Mouse (Mus musculus) forebrain, embryonic 11.5 days (tissue): ENCODE results near the gene Zfp128. TPM values are rescaled to one million over a fixed set of nuclear protein-coding genes. Genes with fewer than 3 reads are reported as not detected.
"Not testable (repeated sequence)": the region's sequence is repeated elsewhere in the genome, so short reads cannot be mapped to it uniquely, and the experiment has no call there.

ENCODE experiments used
- ATAC-seq: fragments of 200-750 bp; cut with Nextera tagmentation; replicated peaks from 2 replicates; pipeline ENCODE4 v1.8.0; 2017; ENCODE audit warnings: moderate TSS enrichment; ENCODE audit not compliant: low FRiP score
- DNase-seq: peaks from one replicate; pipeline ENCODE4 v3.0.0-alpha.2; 2017; ENCODE audit warnings: low spot score
- H3K27ac ChIP-seq: fragments of 300-500 bp; sonication (generic); 2 replicates; pipeline ENCODE4 v1.5.1; 2014; ENCODE audit warnings: low read depth, low read length
- H3K27me3 ChIP-seq: fragments of 300-500 bp; sonication (generic); 2 replicates; pipeline ENCODE4 v1.6.1; 2014; ENCODE audit warnings: mild to moderate bottlenecking, low read length, mixed read lengths; ENCODE audit not compliant: control insufficient read depth, insufficient read depth
- H3K36me3 ChIP-seq: fragments of 300-500 bp; sonication (generic); 2 replicates; pipeline ENCODE4 v1.6.1; 2014; ENCODE audit warnings: mild to moderate bottlenecking, low read length, moderate library complexity, mixed read lengths; ENCODE audit not compliant: control insufficient read depth, insufficient read depth
- H3K4me1 ChIP-seq: fragments of 300-500 bp; sonication (generic); replicated peaks from 2 replicates; pipeline ENCODE4 v1.6.1; 2014; ENCODE audit warnings: low read length, mixed read lengths; ENCODE audit not compliant: control insufficient read depth, insufficient read depth
- H3K4me2 ChIP-seq: fragments of 300-500 bp; sonication (generic); 2 replicates; pipeline ENCODE4 v1.6.1; 2014; ENCODE audit warnings: low read depth, mild to moderate bottlenecking, low read length, moderate library complexity, mixed read lengths; ENCODE audit not compliant: severe bottlenecking
- H3K4me3 ChIP-seq: fragments of 300-500 bp; sonication (generic); 2 replicates; pipeline ENCODE4 v1.5.1; 2014; ENCODE audit warnings: low read depth, low read length
- H3K9ac ChIP-seq: fragments of 300-500 bp; sonication (generic); 2 replicates; pipeline ENCODE4 v1.6.1; 2014; ENCODE audit warnings: low read length
- H3K9me3 ChIP-seq: fragments of 300-500 bp; sonication (generic); 2 replicates; pipeline ENCODE4 v1.6.1; 2016; ENCODE audit warnings: low read length, mixed read lengths; ENCODE audit not compliant: control insufficient read depth
- WGBS: fragments of 180-500 bp; shearing (Covaris S2); extraction: QIAGEN DNeasy Blood & Tissue Kit; methylation state at CpG from one replicate; pipeline ENCODE4 v1.1.7; 2014; 5-methylcytosine and 5-hydroxymethylcytosine counted together
- polyA plus RNA-seq: library from polyadenylated mRNA; unstranded; fragments of >200 nt; fragmentation: Nextera tagmentation; extraction: Ambion mirVana; gene quantifications from 2 replicates; pipeline ENCODE4 v1.2.1, GENCODE M21; 2014

The Zfp128 gene
- polyA plus RNA-seq, 1 experiment from 2014 or later: 5.3 TPM

DNA sequence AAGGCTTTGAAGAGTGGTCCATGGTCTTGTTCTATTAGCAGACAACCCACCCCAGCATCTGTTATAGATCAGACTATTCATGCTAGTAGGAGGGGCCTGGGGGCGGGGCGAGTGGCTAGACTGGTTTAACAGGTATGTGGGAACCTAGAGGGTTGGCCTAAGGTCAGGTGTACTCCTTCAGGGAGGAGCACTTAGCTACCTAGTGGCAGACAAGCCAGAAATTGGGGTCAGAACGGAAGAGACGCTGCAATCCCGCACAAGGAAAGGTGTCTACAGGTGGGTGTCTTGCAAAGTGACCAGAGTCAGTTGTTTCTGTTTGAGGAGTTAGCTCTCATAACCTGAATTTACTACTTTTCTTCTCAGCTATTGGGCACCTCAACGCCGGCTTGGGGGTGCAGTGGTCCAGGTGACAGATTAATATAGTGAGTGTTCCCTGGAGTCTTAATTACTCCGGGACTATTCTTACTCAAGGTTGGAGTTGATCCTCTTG lies 46.3 kb downstream of the Zfp128 start, which contains the start of gene Rnf225:
TSS of gene Rnf225 (plus strand) at position 226 of the 490 bp plus-strand sequence.
- H3K9me3 ChIP-seq: no peaks in the 10 kb centered on the region; the same call in 1 of the 2 replicates

DNA sequence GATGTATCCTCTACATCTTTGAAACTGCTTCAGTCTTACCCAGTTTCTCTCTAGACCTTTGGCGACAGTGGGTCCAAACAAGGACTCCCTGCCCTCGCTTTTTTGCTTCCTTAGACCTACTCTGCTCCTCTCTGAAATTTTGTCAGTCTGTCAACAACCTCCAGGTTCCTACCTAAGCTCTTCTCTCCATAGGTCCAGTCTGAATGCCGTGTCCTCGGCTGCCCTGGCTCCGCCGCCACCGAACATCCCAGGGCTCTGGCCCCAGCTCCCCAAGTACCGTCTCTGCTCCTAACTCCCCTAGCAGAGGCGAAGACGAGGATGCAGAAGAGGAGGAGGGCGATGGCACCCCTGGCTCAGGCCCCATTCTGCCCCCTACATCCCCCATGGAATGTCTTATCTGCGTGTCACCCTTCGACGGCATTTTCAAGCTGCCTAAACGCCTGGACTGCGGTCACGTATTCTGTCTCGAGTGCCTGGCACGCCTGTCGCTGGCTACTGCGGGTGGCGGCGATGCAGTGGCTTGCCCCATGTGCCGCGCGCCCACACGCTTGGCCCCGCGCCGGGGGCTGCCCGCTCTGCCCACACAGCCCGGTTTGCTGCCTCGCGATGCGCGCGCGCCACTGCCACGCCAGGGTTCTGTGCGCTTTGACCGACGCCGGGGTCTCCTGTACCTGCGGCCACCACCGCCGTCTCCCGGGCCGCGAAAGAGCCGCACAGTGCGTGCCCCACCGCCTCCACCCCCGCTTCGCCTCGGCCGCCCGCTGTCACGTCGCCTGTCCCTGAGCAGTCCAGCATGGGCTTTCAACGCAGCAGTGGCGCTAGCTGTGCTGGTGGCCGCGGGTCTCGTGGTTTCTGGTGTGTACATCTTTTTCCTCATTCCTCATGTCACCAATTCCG lies 47.0 kb downstream of the Zfp128 start:
- Histone ChIP-seq H3K27ac (no peak overlapping the region), H3K4me2 (peak overlapping the region; percentile 51), H3K27me3 (peaks cover 11% of the 10 kb centered on the region; the same call in 1 of the 2 replicates), H3K4me3 (peak overlapping the region; percentile 12; the same call in 1 of the 2 replicates), H3K9me3 (no peaks in the 10 kb centered on the region; the same call in 1 of the 2 replicates), H3K9ac (peak overlapping the region; percentile 32; the same call in 1 of the 2 replicates), H3K4me1 (peaks cover 5% of the 10 kb centered on the region; the same call in 1 of the 2 replicates), H3K36me3 (peaks cover 24% of the 10 kb centered on the region; the same call in 1 of the 2 replicates)
- WGBS: 4% methylated on average over 65 of the region's 65 CpGs
- DNase-seq (peak; percentile 72), ATAC-seq (peak; percentile 48)

More for the DNA sequence above, 46.3 kb downstream of the Zfp128 start, which contains the start of gene Rnf225:
- Histone ChIP-seq H3K4me1 (peaks cover 7% of the 10 kb centered on the region; the same call in 1 of the 2 replicates), H3K27me3 (peaks cover 11% of the 10 kb centered on the region; the same call in 1 of the 2 replicates), H3K36me3 (peaks cover 24% of the 10 kb centered on the region; the same call in 1 of the 2 replicates), H3K9ac (peak within 1 kb of the TSS; percentile 32; the same call in 1 of the 2 replicates), H3K4me2 (peak within 1 kb of the TSS; percentile 51), H3K27ac (no peak within 1 kb of the TSS), H3K4me3 (peak within 1 kb of the TSS; percentile 12; the same call in 1 of the 2 replicates)
- WGBS: 30% methylated on average over 8 of the region's 8 CpGs
- DNase-seq (peak; percentile 64), ATAC-seq (peak; percentile 8; the same call in 1 of the 2 replicates)

DNA sequence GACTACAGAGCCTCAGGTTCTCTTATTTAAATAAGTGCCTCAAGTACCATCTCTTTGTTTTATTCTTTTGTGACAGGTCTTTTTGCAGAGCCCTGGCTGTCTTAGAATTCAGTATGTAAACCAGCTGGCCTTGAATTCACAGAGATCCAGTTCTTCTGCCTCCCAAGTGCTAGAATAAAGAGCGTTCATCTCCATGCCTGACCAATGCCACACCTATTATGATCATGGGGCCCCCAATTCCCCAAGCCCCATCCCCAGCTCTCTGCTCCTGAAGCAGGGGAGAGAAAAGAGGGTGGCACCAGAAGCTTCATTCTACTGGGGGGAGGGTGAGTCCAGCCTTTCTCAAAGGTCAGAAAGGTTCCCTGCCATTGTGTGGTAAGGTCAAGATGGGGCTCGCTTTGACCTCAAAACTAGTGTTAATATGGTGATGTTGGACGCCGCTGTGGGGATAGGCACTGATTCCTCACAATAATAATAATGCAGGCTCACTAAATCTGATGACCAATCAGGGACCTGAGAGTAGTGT lies 52.7 kb downstream of the Zfp128 start:
- Histone ChIP-seq H3K27me3 (peaks cover 2% of the 10 kb centered on the region; the same call in 1 of the 2 replicates), H3K36me3 (no peaks in the 10 kb centered on the region), H3K27ac (no peak overlapping the region), H3K4me3 (no peak overlapping the region), H3K9ac (no peak overlapping the region), H3K4me2 (no peak overlapping the region), H3K4me1 (no peaks in the 10 kb centered on the region), H3K9me3 (no peaks in the 10 kb centered on the region)
- ATAC-seq: no peak
- WGBS: 72% methylated on average over 4 of the region's 4 CpGs
- DNase-seq: no peak

DNA sequence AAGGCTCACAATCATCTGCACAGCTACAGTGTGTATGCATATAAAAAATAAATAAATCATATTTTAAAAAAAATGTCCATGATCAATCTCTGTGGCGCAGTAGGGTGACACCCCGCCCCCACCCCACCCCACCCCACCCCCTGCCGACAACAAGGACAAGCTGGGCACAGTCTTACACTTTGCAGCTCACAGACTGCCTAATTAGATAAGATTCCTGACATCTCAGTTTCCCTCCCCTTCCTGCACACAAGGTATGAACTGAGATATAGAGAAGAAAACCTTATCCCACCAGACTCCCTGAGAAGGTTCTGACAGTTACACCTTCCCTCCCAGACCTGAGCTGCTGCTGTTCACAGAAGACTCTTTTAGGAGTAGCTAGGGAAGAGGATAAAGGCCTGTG lies 53.8 kb downstream of the Zfp128 start:
- WGBS: 84% methylated on average over 3 of the region's 3 CpGs
- Histone ChIP-seq H3K27me3 (no peaks in the 10 kb centered on the region), H3K9me3 (no peaks in the 10 kb centered on the region), H3K4me1 (no peaks in the 10 kb centered on the region), H3K9ac (no peak overlapping the region), H3K4me2 (no peak overlapping the region), H3K4me3 (no peak overlapping the region), H3K36me3 (no peaks in the 10 kb centered on the region), H3K27ac (no peak overlapping the region)
- DNase-seq (no peak), ATAC-seq (no peak)

DNA sequence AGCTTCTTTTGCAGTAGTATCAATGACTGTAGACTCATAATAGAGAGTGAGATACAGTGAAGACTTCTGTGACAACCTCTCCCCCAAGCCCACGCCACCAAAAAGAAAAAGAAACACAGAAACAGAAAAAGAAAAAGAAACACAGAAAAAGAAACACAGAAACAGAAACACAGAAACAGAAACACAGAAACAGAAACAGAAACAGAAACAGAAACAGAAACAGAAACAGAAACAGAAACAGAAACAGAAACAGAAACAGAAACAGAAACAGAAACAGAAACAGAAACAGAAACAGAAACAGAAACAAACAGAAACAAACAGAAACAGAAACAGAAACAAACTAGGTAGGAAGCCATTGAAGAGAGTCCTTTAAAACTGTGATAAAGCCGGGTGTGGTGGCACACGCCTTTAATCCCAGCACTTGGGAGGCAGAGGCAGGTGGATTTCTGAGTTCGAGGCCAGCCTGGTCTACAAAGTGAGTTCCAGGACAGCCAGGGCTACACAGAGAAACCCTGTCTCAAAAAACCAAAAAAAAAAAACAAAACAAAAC lies 56.4 kb downstream of the Zfp128 start:
- H3K4me2 ChIP-seq, H3K9ac ChIP-seq, ATAC-seq, H3K36me3 ChIP-seq, H3K4me3 ChIP-seq, H3K27ac ChIP-seq, DNase-seq, H3K9me3 ChIP-seq, H3K27me3 ChIP-seq, H3K4me1 ChIP-seq: not testable (repeated sequence)
- 77% methylated on average over 3 of the region's 4 CpGs for whole genome bisulfite sequencing

DNA sequence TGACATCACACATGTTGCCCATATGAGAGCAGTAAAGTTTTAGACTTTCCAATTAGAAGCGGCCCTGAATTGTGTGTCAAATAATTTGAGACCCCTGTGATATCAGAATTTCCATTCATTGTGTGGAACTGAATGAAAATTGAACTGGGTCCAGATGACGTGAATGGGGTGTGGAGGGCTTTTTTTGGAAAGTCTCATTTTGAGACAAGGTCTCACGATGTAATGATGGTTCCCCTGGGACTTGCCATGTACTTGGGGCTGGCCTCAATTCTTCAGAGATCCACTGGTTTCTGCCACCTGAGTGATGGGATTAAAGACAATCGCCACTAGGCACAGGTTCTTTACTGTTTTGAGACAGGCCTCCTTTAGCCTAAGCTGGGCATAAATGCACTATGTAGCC lies 59.6 kb downstream of the Zfp128 start:
- ATAC-seq: no peak
- 83% methylated on average over 4 of the region's 4 CpGs for WGBS
- Histone ChIP-seq H3K36me3 (no peaks in the 10 kb centered on the region), H3K9me3 (no peaks in the 10 kb centered on the region), H3K4me1 (no peaks in the 10 kb centered on the region), H3K9ac (no peak overlapping the region), H3K27me3 (no peaks in the 10 kb centered on the region), H3K4me2 (no peak overlapping the region), H3K27ac (no peak overlapping the region), H3K4me3 (no peak overlapping the region)
- DNase-seq: no peak

Other genes starting within 250 kb of the Zfp128 start
- not detected in 2 replicates for gene Vmn2r54, start 240.9 kb upstream of the Zfp128 start, polyA plus RNA-seq
- not detected in 2 replicates for gene Vmn2r55, start 196.2 kb upstream of the Zfp128 start, polyA plus RNA-seq
- not detected in 2 replicates for gene Vmn2r56, start 146.2 kb upstream of the Zfp128 start, polyA plus RNA-seq
- 12.3 and 13.3 TPM in 2 replicates for gene Zscan18, start 77.5 kb upstream of the Zfp128 start, polyA plus RNA-seq
- 27.5 and 28.9 TPM in 2 replicates for gene Zfp329, start 62.3 kb upstream of the Zfp128 start, polyA plus RNA-seq
- 32.3 and 32.9 TPM in 2 replicates for gene Zfp110, start 46.4 kb upstream of the Zfp128 start, polyA plus RNA-seq
- gene Zscan22, start 16.6 kb downstream of the Zfp128 start, polyA plus RNA-seq: 20.2 and 23.4 TPM in 2 replicates
- gene Rps5, start 41.1 kb downstream of the Zfp128 start, polyA plus RNA-seq: 800 and 844 TPM in 2 replicates
- gene Rnf225, start 46.2 kb downstream of the Zfp128 start, polyA plus RNA-seq: 1.3 and 1.6 TPM in 2 replicates
- 10.8 and 11.2 TPM in 2 replicates for gene Zfp324, start 84.7 kb downstream of the Zfp128 start, polyA plus RNA-seq
- gene Zfp446, start 96.7 kb downstream of the Zfp128 start, polyA plus RNA-seq: 12.8 and 14.6 TPM in 2 replicates
- gene Slc27a5, start 117.0 kb downstream of the Zfp128 start, polyA plus RNA-seq: 0.13 TPM in 1 of 2 replicates, not detected in the other
- gene Trim28, start 117.9 kb downstream of the Zfp128 start, polyA plus RNA-seq: 507 and 586 TPM in 2 replicates
- 31.9 and 37.3 TPM in 2 replicates for gene Zbtb45, start 128.9 kb downstream of the Zfp128 start, polyA plus RNA-seq
- gene Chmp2a, start 153.6 kb downstream of the Zfp128 start, polyA plus RNA-seq: 114 and 127 TPM in 2 replicates
- gene Ube2m, start 157.1 kb downstream of the Zfp128 start, polyA plus RNA-seq: 165 and 183 TPM in 2 replicates
- gene Mzf1, start 173.6 kb downstream of the Zfp128 start, polyA plus RNA-seq: 3.8 and 4.0 TPM in 2 replicates
- not detected in 2 replicates for gene Vmn1r85, start 214.0 kb downstream of the Zfp128 start, polyA plus RNA-seq
- not detected in 2 replicates for gene Vmn1r86, start 238.7 kb downstream of the Zfp128 start, polyA plus RNA-seq